Mouse (Mus musculus) olfactory bulb, adult 2 months (tissue): ENCODE results near the gene Ociad1.

Source experiments
- CTCF ChIP-seq: fragments of 200-500 bp; IDR thresholded peaks from 2 replicates; pipeline ENCODE4 v1.5.1; 2012; ENCODE audit warnings: low read depth, mild to moderate bottlenecking, low read length, moderate library complexity; ENCODE audit not compliant: insufficient read depth
- POLR2A ChIP-seq: fragments of 200-500 bp; IDR thresholded peaks from 2 replicates; pipeline ENCODE4 v1.6.1; 2012; ENCODE audit warnings: mild to moderate bottlenecking, low read depth, low read length, moderate library complexity; ENCODE audit not compliant: insufficient read depth

- no peak for TF ChIP-seq POLR2A
- TF ChIP-seq CTCF: no peak
Measured at GRCm38 (mm10) chr5:73306486-73306885, 13.9 kb downstream of the Ociad1 start.
